Mouse (Mus musculus) T-helper 17 cell (primary cell): ENCODE measurements around the gene Olfr1337.
"Not testable (repeated sequence)": the region's sequence is repeated elsewhere in the genome, so short reads cannot be mapped to it uniquely, and the experiment has no call there.

ENCODE experiments used
- in situ Hi-C, 2 experiments: fragments of 300-600 bp; cut with MboI, MseI; formaldehyde crosslinking; loops; 1 replicate in 1 of 2; 2 replicates in 1 of 2; pipeline ENCODE4 v1.15.1; 2025; ENCODE audit warnings: high pct_unique_total_duplicates in 2 of 2

The Olfr1337 gene

GRCm38 (mm10) chr4:118782486-118782885 is at the start of gene Olfr1337:
Gene Olfr1337 (minus strand): TSS chr4:118782586.
- in situ Hi-C loops = no loop called here

GRCm38 (mm10) chr4:118818921-118819320 is 36.5 kb upstream of the Olfr1337 start:
- in situ Hi-C loops = no loop called here

GRCm38 (mm10) chr4:118809844-118810243 is 27.5 kb upstream of the Olfr1337 start, which contains the start of gene Olfr1335:
Gene Olfr1335 (minus strand): TSS chr4:118809944.
- in situ Hi-C loops = loop anchor here in 1 of 2 experiments (10.0 kb wide), 1 partner anchor 1075 kb away; no protein-coding TSS in a partner anchor

- in situ Hi-C loops = not testable (repeated sequence)
Measured at GRCm38 (mm10) chr4:118792796-118793195, 10.4 kb upstream of the Olfr1337 start.

GRCm38 (mm10) chr4:118758637-118759036 is 23.7 kb downstream of the Olfr1337 start, which contains the start of gene Olfr1338:
Gene Olfr1338 (minus strand): TSS chr4:118758737.
- in situ Hi-C loops = no loop called here

GRCm38 (mm10) chr4:118741881-118742280 is 40.5 kb downstream of the Olfr1337 start:
- in situ Hi-C loops = no loop called here

- in situ Hi-C loops = no loop called here
Measured at GRCm38 (mm10) chr4:118740988-118741698, 41.2 kb downstream of the Olfr1337 start.

GRCm38 (mm10) chr4:118739574-118739973 is 42.8 kb downstream of the Olfr1337 start:
- in situ Hi-C loops = no loop called here

- in situ Hi-C loops = no loop called here
Measured at GRCm38 (mm10) chr4:118731875-118732274, 50.5 kb downstream of the Olfr1337 start, which contains the start of gene Olfr1339. Gene Olfr1339 (plus strand): TSS chr4:118732175.
